Mouse (Mus musculus) midbrain, postnatal 0 days (tissue): ENCODE measurements at regions not wholly inside any gene's neighbourhood (a gene's known extent, or its start where the extent isn't known, plus 50 kb on each side); places are given as distances from the start of the nearest gene placed in this dataset.

ENCODE experiments used
- ATAC-seq: fragments of 200-750 bp; cut with Nextera tagmentation; 2 replicates; pipeline ENCODE4 v1.8.0; 2017; ENCODE audit warnings: moderate number of reproducible peaks, mild to moderate bottlenecking, moderate TSS enrichment, moderate library complexity; ENCODE audit not compliant: low FRiP score
- DNase-seq: peaks from one replicate; pipeline ENCODE4 v3.0.0-alpha.2; 2015; ENCODE audit warnings: low spot score
- H3K27ac ChIP-seq: fragments of 300-500 bp; sonication (generic); 2 replicates; pipeline ENCODE4 v1.5.1; 2014; ENCODE audit warnings: low read depth, mild to moderate bottlenecking, low read length, mixed read lengths
- H3K27me3 ChIP-seq: fragments of 300-500 bp; sonication (generic); 2 replicates; pipeline ENCODE4 v1.6.1; 2014; ENCODE audit warnings: low read length, control low read depth, mixed read lengths; ENCODE audit not compliant: insufficient read depth
- H3K36me3 ChIP-seq: fragments of 300-500 bp; sonication (generic); 2 replicates; pipeline ENCODE4 v1.6.1; 2014; ENCODE audit warnings: low read length, control low read depth, mixed read lengths; ENCODE audit not compliant: insufficient read depth
- H3K4me1 ChIP-seq: fragments of 300-500 bp; sonication (generic); 2 replicates; pipeline ENCODE4 v1.6.1; 2014; ENCODE audit warnings: mild to moderate bottlenecking, control low read depth, antibody characterized with exemption, low read length, mixed read lengths; ENCODE audit not compliant: insufficient read depth
- H3K4me2 ChIP-seq: fragments of 300-500 bp; sonication (generic); 2 replicates; pipeline ENCODE4 v1.6.1; 2014; ENCODE audit warnings: low read depth, mild to moderate bottlenecking, low read length, mixed read lengths; ENCODE audit not compliant: poor library complexity, severe bottlenecking
- H3K4me3 ChIP-seq: fragments of 300-500 bp; sonication (generic); 2 replicates; pipeline ENCODE4 v1.5.1; 2014; ENCODE audit warnings: low read depth, mild to moderate bottlenecking, low read length, moderate library complexity
- H3K9ac ChIP-seq: fragments of 300-500 bp; sonication (generic); replicated peaks from 2 replicates; pipeline ENCODE4 v1.6.1; 2014; ENCODE audit warnings: mild to moderate bottlenecking, low read length, moderate library complexity, mixed read lengths; ENCODE audit not compliant: poor library complexity, severe bottlenecking
- H3K9me3 ChIP-seq: fragments of 300-500 bp; sonication (generic); 2 replicates; pipeline ENCODE4 v1.6.1; 2016; ENCODE audit warnings: low read length, control low read depth
- CTCF ChIP-seq: IDR thresholded peaks from 2 replicates; pipeline ENCODE4 v1.5.1; 2016; ENCODE audit warnings: antibody characterized with exemption, mild to moderate bottlenecking
- WGBS: fragments of 180-500 bp; shearing (Covaris S2); extraction: QIAGEN DNeasy Blood & Tissue Kit; methylation state at CpG from one replicate; pipeline ENCODE4 v1.1.7; 2014; 5-methylcytosine and 5-hydroxymethylcytosine counted together

DNA sequence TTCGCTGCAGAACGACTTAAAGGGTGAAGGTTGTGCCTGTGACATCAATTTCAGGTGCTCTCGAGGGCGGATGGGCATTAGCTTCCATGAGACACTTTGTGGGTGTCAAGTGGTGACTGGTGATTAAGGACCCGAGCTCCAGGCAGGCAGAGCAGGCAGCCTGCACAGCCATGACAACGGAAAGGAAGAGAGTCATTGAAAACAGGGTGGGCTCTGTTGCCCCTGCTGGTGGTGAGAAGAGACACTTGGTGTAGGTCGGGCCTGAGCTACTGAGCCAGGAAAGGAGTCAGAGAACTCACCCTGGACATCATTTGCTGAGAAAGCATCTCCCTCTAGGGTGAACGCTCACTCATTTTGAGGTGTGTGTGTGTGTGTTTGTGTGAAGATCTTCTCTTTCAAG lies 80.1 kb upstream of the Arglu1 start:
- no peak overlapping the region for H3K27ac ChIP-seq
- WGBS: 84% methylated on average over 8 of the region's 8 CpGs
- no peak for DNase-seq
- H3K4me3 ChIP-seq: no peak overlapping the region
- TF ChIP-seq CTCF: 0 out of 2 replicates have a peak, but pooled peaks have one; percentile 8
- no peak overlapping the region for H3K4me2 ChIP-seq
- ATAC-seq: no peak
- no peak overlapping the region for H3K9ac ChIP-seq
- H3K4me1 ChIP-seq: no peaks in the 10 kb centered on the region
- H3K9me3 ChIP-seq: no peaks in the 10 kb centered on the region
- H3K27me3 ChIP-seq: no peaks in the 10 kb centered on the region
- no peaks in the 10 kb centered on the region for H3K36me3 ChIP-seq

- H3K27me3 ChIP-seq: no peaks in the 10 kb centered on the region
- ATAC-seq (peak; percentile 52; the same call in 1 of the 2 replicates), DNase-seq (peak; percentile 48)
- H3K27ac ChIP-seq: no peak overlapping the region
- no peaks in the 10 kb centered on the region for H3K36me3 ChIP-seq
- 36% methylated on average over 12 of the region's 12 CpGs for WGBS
- 0 out of 2 replicates have a peak, but pooled peaks have one; percentile 14 for TF ChIP-seq CTCF
- no peak overlapping the region for H3K4me3 ChIP-seq
- no peak overlapping the region for H3K9ac ChIP-seq
- H3K9me3 ChIP-seq: no peaks in the 10 kb centered on the region
- H3K4me2 ChIP-seq: no peak overlapping the region
- H3K4me1 ChIP-seq: peaks cover 3% of the 10 kb centered on the region; the same call in 1 of the 2 replicates
These were observed 72.0 kb upstream of the Arglu1 start for GRCm38 (mm10) chr8:8762354-8762753.

DNA sequence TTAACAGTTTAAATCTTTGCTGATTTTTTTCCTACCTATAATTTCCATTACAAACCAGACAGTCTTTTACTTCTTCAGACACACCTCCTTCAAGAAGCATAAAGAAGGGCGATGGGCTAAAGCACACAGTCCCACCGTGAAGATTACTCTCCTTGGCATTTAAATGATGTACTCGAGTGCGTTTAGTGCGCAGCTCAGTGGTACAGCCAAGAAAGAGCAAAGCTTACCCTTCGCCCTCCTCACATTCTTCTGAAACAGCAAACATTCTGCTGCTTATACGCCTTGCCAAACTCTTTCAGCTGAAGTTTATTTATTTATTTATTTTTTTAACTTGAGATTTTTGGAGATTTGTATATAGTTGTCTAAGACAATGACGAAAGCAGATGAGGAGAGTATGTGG lies 68.0 kb upstream of the Arglu1 start:
- DNase-seq (no peak), ATAC-seq (no peak)
- Histone ChIP-seq H3K4me3 (no peak overlapping the region), H3K9ac (no peak overlapping the region), H3K36me3 (no peaks in the 10 kb centered on the region), H3K9me3 (no peaks in the 10 kb centered on the region), H3K27me3 (no peaks in the 10 kb centered on the region), H3K27ac (no peak overlapping the region), H3K4me2 (no peak overlapping the region), H3K4me1 (peaks cover 3% of the 10 kb centered on the region; the same call in 1 of the 2 replicates)
- 81% methylated on average over 8 of the region's 8 CpGs for WGBS
- no peak for TF ChIP-seq CTCF

GRCm38 (mm10) chr8:8751208-8751607 lies 60.9 kb upstream of the Arglu1 start:
- Histone ChIP-seq H3K4me1 (no peaks in the 10 kb centered on the region), H3K9me3 (no peaks in the 10 kb centered on the region), H3K4me2 (no peak overlapping the region), H3K4me3 (no peak overlapping the region), H3K9ac (no peak overlapping the region), H3K27ac (no peak overlapping the region), H3K27me3 (no peaks in the 10 kb centered on the region), H3K36me3 (no peaks in the 10 kb centered on the region)
- DNase-seq (no peak), ATAC-seq (no peak)
- 94% methylated on average over 15 of the region's 15 CpGs for WGBS
- TF ChIP-seq CTCF: no peak

DNA sequence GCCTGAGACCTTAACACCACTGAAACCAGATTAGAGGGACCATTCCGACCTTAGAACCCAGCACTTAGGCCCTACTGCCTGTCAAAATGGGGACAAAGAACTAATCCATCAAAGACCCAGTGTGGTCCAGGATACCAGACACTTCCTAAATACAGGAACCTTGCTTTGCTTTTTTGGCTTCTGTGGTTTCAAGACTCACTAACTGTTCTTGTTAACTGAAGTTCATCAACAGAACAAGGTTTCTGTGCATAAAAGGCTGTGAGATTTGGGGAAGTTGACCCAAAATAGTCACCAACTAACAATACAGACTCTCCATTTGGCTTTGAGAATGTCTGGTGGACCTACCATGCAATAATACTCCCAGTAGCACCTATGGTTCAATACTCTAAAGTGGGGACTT lies 56.4 kb upstream of the Arglu1 start:
- ATAC-seq (no peak), DNase-seq (no peak)
- H3K4me1 ChIP-seq: no peaks in the 10 kb centered on the region
- no peak overlapping the region for H3K27ac ChIP-seq
- H3K4me2 ChIP-seq: no peak overlapping the region
- WGBS: 67% methylated on average over 1 of the region's 1 CpGs
- no peaks in the 10 kb centered on the region for H3K27me3 ChIP-seq
- H3K4me3 ChIP-seq: no peak overlapping the region
- H3K9ac ChIP-seq: no peak overlapping the region
- H3K9me3 ChIP-seq: no peaks in the 10 kb centered on the region
- no peaks in the 10 kb centered on the region for H3K36me3 ChIP-seq
- TF ChIP-seq CTCF: no peak

DNA sequence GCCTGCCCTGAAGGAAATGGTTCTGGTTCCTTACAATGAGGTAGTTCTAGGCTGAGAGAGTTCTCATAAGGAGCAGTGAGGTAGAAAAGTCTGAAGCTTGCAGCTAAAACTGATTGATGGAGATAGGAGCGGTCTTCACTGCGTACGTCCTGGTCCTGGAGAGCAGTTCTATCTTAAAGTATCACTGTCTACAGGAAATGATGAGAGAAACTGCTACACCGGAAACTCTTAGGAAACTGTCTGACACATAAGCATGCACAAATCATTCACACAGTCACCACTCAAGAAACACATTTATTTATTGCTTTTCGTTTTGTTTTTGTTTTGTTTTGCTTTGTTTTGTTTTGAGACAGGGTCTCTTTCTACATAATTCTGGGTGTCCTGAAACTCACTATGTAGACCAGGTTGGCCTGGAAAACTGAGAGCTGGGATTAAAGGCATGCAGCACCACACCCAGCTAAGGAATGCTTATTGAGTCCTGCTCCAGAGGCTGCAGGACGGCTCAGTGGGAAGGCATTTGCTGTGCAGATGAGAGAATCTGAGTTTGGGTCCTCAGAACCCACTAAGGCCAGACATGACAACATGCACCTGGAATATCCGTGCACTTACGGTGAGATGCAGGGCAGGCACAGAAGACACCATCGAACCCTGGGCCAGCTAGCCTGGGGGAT lies 55.4 kb upstream of the Arglu1 start:
- H3K36me3 ChIP-seq: no peaks in the 10 kb centered on the region
- no peak overlapping the region for H3K27ac ChIP-seq
- ATAC-seq (no peak), DNase-seq (no peak)
- 88% methylated on average over 9 of the region's 9 CpGs for WGBS
- H3K27me3 ChIP-seq: no peaks in the 10 kb centered on the region
- no peak overlapping the region for H3K4me3 ChIP-seq
- H3K4me2 ChIP-seq: no peak overlapping the region
- H3K9ac ChIP-seq: no peak overlapping the region
- no peaks in the 10 kb centered on the region for H3K9me3 ChIP-seq
- no peaks in the 10 kb centered on the region for H3K4me1 ChIP-seq
- no peak for TF ChIP-seq CTCF
